Mouse (Mus musculus) left cerebral cortex, postnatal 10 days (tissue): ENCODE results near the gene Slc38a11. TPM values are rescaled to one million over a fixed set of nuclear protein-coding genes. Genes with fewer than 3 reads are reported as not detected.

ENCODE experiments used
- DNase-seq, 2 experiments: peaks; one replicate each; pipeline ENCODE4 v3.0.0; 2021 to 2022; ENCODE audit warnings: low spot score in 2 of 2, mixed read lengths in 1 of 2; ENCODE audit errors: extremely low spot score in 1 of 2
- intact Hi-C: fragments of 180-260 bp; cut with DNase I; formaldehyde crosslinking; loops from one replicate; pipeline ENCODE4 v1.15.1; 2025
- total RNA-seq, 2 experiments: library from RNA; stranded (reverse); gene quantifications; 2 replicates each; pipeline ENCODE4 v1.2.3; 2021

Gene Slc38a11
- total RNA-seq, result 1 to 10 TPM; 3.5 to 3.6 TPM

DNA sequence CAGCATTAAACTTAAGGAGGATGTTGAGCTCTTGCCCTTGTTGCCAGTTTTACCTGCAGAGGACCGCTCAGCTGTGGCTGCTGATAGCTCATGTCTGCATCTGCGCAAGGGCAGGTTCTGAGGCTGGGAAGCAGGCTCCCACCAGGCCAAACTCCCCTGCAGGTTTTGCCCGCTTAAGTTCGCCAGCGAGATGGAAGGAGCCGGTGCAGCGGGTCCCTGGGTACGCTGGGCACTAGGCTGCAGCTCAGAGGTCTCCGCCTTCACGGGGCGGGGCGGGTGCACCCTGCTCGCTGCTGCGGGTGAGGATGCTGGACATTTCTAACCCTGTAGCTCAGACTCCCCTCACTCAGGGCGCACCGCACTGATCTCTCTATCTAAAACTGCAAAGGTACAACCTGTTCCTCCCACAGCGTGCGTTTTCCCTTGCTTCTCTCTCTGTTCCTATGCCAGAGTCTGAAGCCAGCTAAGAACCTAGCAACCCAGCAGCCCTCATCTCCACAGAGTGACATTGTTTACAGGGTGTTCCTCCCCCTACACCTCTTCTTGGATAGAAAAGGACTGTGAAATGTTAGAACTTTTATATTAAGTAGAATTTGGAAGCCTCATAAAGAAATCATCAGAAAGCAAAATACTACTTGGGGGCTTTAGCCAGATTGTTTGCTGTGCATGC, at the start of gene Slc38a11:
Slc38a11 (minus strand) TSS at position 207 of the 670 bp plus-strand sequence.
- intact Hi-C loops, result no loop called here
- peak in 1 of 2 experiments; percentile 47 for DNase-seq

DNA sequence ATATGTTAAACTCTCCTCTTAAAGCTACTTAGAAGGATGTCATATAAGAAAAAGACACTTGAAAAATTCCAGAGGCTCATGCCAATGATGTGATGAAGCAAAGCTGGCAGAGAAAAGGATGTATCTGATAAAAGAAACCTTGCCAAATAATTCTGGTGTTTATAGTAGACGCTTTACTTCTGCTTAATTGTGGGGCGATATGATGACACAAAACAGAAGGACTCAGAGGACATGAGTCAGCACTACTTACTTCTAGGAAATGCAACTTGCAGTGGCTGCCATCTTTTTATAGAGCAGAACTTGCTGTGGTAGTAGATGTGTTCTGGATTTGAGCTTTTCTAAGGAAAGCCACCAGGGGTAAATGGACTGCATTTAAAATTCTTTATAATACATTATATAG, 43.3 kb upstream of the Slc38a11 start:
- intact Hi-C loops, result no loop called here
- no peak for DNase-seq

DNA sequence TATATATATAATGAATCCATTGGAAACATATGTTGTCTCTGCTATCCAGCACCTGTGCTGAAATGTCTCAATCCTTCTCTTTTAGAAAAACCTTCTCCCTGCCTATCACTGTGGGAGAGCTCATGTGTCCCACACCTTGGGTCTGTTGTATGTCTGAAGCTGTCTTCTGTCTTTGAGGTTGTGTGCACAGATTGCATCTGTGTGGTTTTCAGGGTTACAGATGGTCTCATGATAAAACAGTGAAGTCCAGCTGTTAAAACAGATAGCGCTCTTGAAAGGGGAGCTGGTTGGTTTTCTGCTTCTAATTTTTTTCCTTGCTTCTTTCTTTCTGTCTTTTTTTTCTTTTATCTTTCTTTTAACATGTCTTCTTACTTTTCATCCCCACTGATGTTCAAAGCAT, 41.6 kb upstream of the Slc38a11 start:
- DNase-seq, result no peak
- intact Hi-C loops, result no loop called here

DNA sequence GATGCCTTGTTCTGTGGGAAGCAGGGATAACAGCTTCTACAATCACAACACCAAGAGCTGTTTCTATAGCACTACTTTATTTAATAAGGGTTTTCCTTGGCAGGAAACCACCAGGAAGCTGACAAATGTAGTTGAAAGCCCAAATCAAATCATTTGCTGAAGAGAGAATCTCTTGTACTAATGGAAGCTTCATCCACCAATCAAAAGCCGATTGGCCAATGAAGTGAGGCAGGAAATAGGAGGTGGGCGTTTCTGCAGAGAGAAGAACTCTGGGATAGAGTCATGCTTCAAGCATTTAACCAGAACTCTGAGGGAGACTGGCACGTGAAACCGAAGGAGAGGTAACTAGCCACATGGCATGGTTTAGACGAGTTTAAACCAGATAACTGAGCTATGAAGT, 38.2 kb upstream of the Slc38a11 start:
- no peak for DNase-seq
- intact Hi-C loops, result no loop called here

DNA sequence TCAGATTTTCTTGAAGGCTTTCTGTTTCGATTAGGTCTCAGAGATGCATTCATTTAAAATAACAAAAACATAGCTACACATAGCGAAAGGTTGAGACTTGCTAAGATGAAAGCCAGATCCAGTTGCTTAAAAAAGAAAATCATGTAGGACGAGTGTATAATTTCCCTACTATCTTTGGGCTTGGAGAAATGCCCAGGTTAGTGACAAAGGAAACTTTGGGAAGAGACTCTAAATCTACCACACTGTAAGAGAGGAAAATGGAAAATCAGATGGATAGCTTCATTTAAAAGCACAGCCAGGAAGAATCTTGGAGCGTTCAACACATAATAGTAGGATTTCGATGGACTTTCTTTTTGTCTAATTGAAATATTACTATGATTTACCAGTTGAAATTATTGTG, 36.1 kb upstream of the Slc38a11 start:
- DNase-seq, result peak in 1 of 2 experiments; percentile 37

DNA sequence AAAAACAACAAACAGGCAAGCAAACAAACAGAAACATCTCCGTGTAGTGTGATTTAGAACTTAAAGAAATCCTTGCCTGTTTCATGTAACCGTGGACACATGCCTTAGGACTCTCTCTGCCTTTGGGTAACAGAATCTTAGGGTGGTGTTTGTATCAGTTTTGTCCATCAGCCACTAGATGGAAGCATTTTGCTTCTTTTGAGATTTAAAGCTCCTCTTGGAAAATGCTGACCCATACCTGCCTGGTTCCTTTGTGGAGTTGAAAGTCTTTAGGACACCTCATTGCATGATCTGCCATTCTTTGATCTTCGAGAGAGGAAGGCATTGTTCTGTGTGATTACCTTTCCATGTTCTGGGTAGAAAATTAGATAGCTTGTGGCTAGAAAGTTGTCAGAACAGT, 32.3 kb upstream of the Slc38a11 start:
- peak in 1 of 2 experiments; percentile 27 for DNase-seq
- intact Hi-C loops, result loop anchor here (5.0 kb wide), 1 partner anchor 171 kb away; the partner anchor contains the start of gene Scn3a

More for the DNA sequence above, 36.1 kb upstream of the Slc38a11 start:
- intact Hi-C loops, result loop anchor here (5.0 kb wide), 1 partner anchor 167 kb away; the partner anchor contains the start of gene Scn3a

DNA sequence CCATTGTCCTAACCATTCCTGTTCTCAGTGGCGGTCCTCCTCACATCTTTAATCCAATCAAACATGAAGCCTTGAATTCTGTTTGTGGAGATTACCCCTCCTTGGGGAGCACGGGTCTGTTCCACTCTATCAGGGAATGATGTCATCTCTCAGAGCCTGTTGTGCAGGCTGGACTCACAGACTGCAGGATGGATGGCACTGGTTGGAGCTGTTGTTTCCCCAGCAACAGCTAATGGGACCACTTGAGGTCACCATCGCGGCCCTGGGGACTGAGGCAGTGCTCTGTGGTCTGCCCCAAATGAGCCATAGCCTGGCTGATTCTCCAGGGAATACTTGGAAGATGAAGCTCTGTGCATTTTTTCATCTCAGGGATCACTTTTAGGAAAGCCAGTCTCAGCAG, 29.2 kb upstream of the Slc38a11 start:
- intact Hi-C loops, result no loop called here
- no peak for DNase-seq

DNA sequence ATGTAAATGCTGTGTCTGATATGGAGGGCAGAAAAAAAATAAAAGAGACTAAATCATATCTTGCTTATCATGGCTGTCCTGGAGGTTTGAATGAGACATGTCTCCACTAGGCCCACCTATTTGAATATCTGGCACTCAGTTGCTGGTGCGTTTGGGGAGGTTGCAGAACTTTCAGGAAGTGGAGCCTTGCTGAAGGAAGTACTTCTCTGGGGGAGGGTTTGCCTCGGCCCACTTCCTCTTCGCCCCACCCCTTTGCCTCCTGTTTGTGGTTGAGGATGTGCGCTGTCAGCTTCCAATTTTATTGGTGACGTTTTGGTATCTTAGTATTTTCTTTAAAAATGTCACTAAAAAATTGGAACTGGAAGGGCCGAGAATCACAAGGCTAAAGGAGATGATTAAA, 27.5 kb upstream of the Slc38a11 start:
- no peak for DNase-seq
- intact Hi-C loops, result no loop called here

DNA sequence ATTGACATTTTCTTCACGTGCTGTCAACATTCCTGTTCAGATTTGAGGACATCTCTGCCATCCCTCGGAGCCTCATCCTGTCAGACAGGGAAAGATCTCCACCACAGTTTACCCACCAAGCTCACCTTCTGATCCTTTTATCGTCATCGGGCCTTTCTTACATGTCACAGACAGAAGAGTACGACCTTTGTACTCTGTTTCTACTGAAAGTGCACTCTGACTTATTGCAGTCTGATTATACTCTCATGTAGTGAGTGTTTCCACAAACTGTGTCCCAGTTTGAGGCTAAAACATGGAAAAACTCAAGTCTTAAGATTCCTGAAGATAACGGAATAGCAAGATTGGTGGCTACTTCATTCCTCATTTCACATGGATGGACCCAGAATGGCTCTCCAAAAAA, 21.0 kb upstream of the Slc38a11 start:
- intact Hi-C loops, result no loop called here
- no peak for DNase-seq

DNA sequence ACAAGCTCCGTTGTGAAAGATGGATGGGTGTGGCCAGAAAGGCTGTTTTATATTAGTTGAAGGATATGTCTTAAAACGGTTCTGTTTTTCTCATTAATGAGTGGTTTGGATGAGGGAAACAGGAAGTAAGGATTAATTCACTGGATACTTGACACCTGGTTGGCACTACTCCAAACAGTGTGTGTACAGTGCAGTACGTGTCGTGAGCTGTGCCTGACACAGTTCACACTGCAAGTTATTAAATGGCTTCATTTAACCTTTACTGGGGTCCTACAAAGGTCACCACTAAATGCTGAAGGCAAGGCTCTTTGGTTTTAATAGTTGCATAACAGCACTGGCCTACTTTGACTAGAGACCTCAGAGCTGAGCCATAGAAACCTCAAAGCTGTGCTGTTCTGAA, 18.7 kb upstream of the Slc38a11 start:
- intact Hi-C loops, result no loop called here
- no peak for DNase-seq

DNA sequence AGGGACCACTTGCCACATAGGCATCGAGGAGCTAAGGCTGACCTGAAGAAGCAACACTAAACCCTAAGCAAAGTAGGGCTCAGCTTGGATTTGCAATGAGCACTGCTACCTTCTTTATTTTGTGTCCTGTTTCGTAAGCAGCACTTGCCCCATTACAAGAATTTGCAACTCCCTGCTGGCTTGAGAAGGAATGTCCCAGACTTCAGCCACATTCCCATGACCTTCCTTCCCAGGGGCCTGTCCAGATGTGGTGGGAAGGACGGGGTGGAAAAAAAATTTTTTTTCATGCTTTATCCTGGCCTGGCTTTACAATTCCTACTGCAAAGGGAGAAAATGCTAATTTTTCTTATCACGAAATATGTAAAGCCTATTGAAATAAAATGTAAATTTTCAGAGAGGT, 14.6 kb upstream of the Slc38a11 start:
- peak in 1 of 2 experiments; percentile 51 for DNase-seq
- intact Hi-C loops, result no loop called here

DNA sequence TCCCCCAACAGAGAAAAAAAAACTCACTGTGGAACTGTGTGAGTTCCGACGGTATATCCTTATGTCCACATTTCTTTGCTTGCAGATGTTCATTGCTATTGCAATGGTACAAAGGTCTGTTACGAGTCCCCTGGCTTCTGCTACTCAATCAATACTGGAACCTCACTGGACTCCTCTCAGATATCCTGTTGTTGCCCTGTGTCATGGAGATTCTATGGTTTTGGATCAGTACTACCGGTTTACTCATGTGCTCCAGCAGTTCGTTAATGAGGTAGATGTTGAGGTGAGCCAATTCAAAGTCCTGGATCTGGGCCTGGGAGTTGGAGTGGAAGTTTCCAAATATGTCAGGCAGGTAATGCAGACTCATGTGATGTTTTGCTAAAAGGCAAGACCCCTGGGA, 10.6 kb upstream of the Slc38a11 start:
- DNase-seq, result no peak
- intact Hi-C loops, result no loop called here

DNA sequence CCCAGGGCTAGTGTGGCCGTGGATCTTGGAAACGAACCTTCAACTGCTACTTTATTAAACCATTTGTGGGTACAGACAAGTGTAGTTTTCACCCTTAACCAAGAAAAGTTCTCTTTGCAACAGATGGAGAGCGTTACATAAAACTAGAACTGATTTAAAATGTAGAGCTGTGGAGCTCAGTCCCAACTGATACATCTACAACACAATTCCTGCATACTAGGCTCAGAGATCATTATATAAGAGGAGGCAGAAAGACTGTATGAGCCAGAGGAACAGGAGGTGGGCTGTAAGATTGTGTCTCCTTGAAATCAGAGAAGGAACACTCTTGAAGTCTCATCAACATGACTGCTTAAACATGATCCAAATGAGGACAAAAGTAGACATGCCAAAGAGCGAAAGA, 9.2 kb upstream of the Slc38a11 start:
- no peak for DNase-seq
- intact Hi-C loops, result no loop called here

DNA sequence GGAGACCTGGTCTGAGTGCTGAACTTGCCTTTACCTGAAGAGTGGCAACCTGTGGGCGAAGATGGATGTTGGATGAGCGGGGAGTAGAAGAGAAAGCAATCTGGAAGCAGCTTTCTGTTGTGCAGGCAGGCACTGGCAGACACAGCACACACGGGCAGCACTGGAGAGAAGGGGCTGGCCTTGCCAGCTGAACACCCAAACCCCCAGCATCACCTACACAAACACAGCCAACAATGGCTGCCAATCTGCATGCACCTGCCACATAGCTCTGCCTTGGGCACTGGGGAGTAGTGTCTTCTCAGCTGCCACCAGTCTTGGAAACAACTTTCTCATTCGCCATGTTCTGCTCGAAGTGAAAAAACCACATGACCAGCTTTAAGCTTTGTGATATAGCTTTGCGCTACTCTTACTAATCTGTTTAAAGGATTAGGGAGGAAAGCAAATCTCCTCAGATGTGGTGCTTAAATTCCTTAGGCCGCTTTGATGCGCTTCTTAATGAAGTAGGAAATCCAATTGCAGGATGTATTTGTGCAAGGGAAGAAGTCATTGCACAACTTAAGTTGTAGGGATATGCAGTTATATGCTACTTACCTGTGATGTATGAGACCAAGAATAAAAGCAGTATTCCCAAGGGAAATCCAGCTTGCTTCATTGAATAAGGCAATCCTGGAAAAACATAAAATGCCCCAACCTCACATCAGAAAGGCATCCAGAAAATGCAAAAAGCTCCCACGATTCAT, 2.9 kb downstream of the Slc38a11 start:
- DNase-seq, result no peak
- intact Hi-C loops, result no loop called here

DNA sequence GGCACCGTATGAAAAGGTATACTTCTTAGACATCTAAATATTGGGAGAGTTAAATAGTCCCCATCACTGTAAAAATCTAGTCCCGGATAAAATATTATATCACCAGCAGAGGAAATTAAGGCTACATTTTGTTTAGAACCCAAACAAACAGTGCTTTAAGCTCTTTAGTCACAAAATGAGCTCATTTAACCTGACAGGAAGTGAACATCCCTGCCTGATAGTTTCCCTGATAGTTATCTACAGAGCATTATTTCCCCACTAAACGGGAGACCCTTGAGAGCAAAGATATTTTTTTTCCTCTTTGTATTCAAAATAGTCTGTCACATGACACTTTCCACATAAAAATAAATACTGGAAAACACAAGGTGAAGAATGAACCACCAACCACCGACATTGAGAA, 16.5 kb downstream of the Slc38a11 start:
- DNase-seq, result no peak

DNA sequence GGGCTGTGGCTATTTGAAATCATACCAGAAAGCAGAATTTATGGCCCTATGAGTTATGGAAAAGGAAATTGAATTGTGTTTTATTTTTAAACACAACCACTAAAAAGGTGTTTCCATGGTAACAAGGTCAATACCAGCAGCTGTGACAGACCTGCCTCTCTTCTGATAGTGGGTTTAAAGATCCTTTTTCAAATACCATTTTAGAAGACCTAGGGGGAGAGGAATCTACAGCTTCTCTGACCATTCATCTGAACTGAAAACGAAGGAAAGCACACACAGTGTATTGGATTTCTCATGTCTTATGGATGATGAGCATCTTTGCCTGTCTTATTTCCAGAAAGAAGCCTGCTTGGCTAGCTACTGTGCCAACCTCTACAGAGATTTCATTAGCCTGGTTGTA, 16.9 kb downstream of the Slc38a11 start:
- intact Hi-C loops, result loop anchor here (10.0 kb wide), 1 partner anchor 1852 kb away; no protein-coding TSS in a partner anchor
- DNase-seq, result no peak

More for the DNA sequence above, 16.5 kb downstream of the Slc38a11 start:
- intact Hi-C loops, result loop anchor here (10.0 kb wide), 1 partner anchor 1853 kb away; no protein-coding TSS in a partner anchor

DNA sequence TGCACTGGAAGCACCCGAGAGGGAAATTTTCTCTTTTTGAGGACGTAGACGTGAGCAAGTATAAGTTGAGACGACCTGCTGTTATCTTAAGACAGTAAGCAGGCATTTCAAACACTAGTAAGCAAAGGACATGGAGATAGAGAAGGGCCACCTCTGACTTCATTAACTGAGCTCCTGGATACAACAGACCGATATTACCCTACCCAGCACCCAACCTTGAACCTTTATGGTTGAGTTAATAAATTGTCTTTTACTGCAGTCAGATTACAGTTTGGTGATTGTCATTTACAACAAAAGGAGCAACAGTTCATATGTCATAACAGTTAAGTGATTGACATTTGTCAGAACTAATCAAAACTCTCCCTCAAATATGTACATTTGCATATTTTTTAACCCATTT, 17.8 kb downstream of the Slc38a11 start:
- DNase-seq, result no peak
- intact Hi-C loops, result loop anchor here (10.0 kb wide), 1 partner anchor 1851 kb away; no protein-coding TSS in a partner anchor

DNA sequence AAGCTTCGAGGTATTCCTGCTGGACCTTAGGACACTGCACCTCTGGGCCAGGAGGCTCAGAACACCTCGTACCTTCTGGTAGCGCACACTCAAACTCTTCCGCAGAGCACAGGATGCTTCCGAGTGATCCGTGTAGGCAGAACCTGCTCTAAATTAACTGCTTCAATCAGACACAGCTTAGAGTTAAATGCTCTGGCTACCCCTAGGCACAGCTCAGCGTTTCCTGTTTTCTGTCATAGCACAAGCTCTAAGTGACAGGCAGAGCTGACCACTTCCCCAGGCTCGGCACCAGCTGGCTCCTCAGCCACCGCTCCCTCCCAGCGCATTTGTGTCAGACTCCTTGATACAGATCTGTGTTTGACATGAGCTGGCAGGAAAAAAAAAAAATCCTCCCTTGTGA, 21.8 kb downstream of the Slc38a11 start:
- peak in 1 of 2 experiments; percentile 38 for DNase-seq
- intact Hi-C loops, result loop anchor here (10.0 kb wide), 1 partner anchor 1847 kb away; no protein-coding TSS in a partner anchor

DNA sequence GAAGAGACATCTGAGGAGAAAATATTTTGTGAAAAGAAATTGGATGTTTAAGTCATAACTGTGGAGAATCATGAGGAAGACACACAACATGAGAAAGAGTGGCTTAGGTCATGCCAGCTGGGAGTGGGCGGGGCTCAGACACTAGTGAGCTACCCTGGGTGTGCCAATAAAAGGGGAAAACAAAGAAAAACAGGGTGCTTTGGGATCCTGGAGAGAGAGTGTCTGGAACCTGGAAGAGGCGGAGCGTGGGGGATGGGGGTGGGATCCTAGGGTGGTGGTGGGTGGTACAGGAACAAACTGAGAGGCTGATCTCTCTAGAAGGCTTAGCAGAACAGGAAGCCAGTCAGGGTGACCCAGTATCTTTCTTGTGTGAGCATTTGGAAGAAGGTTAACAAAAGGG, 23.0 kb downstream of the Slc38a11 start:
- intact Hi-C loops, result loop anchor here (10.0 kb wide), 1 partner anchor 1846 kb away; no protein-coding TSS in a partner anchor
- DNase-seq, result no peak
